In the genomic region with DNA sequence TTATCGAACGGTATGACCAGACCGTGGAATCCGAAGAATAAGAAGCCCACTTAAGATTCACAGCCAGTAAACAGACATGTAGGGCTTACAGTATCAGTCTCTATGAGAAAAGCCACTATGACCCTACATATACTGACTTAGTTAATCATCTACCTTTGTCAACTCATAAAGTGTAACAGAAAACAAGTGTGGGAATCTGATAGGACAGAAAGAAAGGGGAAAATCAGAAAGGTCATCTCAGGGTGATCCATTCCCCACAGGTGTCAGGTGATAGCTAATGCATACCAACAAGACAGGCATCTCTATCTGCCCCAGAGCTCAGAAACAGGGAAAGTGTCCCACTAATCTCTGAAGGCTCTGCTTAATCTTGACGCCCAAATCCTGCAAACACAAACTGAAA, we compare ENCODE assay signal across 27 mouse cellular contexts. TPM values are rescaled to one million over a fixed set of nuclear protein-coding genes. Genes with fewer than 3 reads are reported as not detected.
DNase-seq lines count a peak whose midpoint lies in the region; ATAC-seq and TF ChIP-seq lines count a peak whose summit lies in the region.
"Had no signal": no experiment of that assay in that cellular context is flagged by ENCODE, and none has a peak within 500 bp of the region (broad histone marks: within the 10 kb centered on the region; RNA-seq: fewer than 3 reads in every experiment).

No protein-coding gene starts in this region.

- intact Hi-C loops in left cerebral cortex, adult 2 months (cut with DNase I), result no loop called here
- intact Hi-C loops in left cerebral cortex, postnatal 36 days (cut with DNase I), result loop anchor here (5.0 kb wide), 1 partner anchor 41 kb away; no protein-coding TSS in a partner anchor

- peak overlapping the region; percentile 29; the same call in 1 of the 2 replicates for H3K4me2 ChIP-seq in intestine, embryonic 15.5 days (replicated peaks)
- H3K4me2 ChIP-seq: embryonic facial prominence, embryonic 15.5 days; forebrain, embryonic 12.5 days; hindbrain, embryonic 15.5 days; lung, embryonic 15.5 days; midbrain, embryonic 12.5 days; neural tube, embryonic 13.5 days had no signal

- H3K36me3 ChIP-seq in intestine, embryonic 15.5 days, result no peaks in the 10 kb centered on the region
- H3K36me3 ChIP-seq: embryonic facial prominence, embryonic 15.5 days; forebrain, embryonic 12.5 days; hindbrain, embryonic 15.5 days; lung, embryonic 15.5 days; midbrain, embryonic 12.5 days; neural tube, embryonic 13.5 days had no signal

- peak overlapping the region; percentile 24 for H3K27ac ChIP-seq in left cerebral cortex, adult 2 months
- no peak overlapping the region for H3K27ac ChIP-seq in intestine, embryonic 15.5 days
- H3K27ac ChIP-seq: embryonic facial prominence, embryonic 10.5 days; embryonic facial prominence, embryonic 15.5 days; forebrain, embryonic 12.5 days; hindbrain, embryonic 10.5 days; hindbrain, embryonic 15.5 days; layer of hippocampus, adult 2 months; liver, embryonic 14.5 days; lung, embryonic 15.5 days; midbrain, embryonic 12.5 days; neural tube, embryonic 13.5 days had no signal

- no peaks in the 10 kb centered on the region for H3K9me3 ChIP-seq in intestine, embryonic 15.5 days
- H3K9me3 ChIP-seq: embryonic facial prominence, embryonic 10.5 days; embryonic facial prominence, embryonic 15.5 days; forebrain, embryonic 12.5 days; hindbrain, embryonic 10.5 days; hindbrain, embryonic 15.5 days; lung, embryonic 15.5 days; midbrain, embryonic 12.5 days; neural tube, embryonic 13.5 days had no signal

- H3K4me1 ChIP-seq in intestine, embryonic 15.5 days (replicated peaks), result peaks cover 24% of the 10 kb centered on the region

- DNase-seq in kidney, adult 9 months, result peak; percentile 62
- no peak for DNase-seq in kidney, postnatal 25 days
- DNase-seq in left cerebral cortex, adult 2 months (ENCODE audit: extremely low spot score in 1 of 2, low spot score in 2 of 2), result no peak
- DNase-seq in left cerebral cortex, postnatal 36 days (ENCODE audit: low spot score in 2 of 2), result no peak
- DNase-seq in kidney, postnatal 14 days, result peak; percentile 35
- DNase-seq in urinary bladder, postnatal 10 days (ENCODE audit: low spot score), result no peak
- DNase-seq: adrenal gland, postnatal 25 days; cerebellum, adult 2 months; cerebellum, postnatal 25 days; forebrain, postnatal 0 days; gastrocnemius, postnatal 14 days; heart, postnatal 14 days; left cerebral cortex, postnatal 4 days; lung, postnatal 36 days had no signal

- ATAC-seq in intestine, embryonic 15.5 days, result peak; percentile 58
- ATAC-seq: CD4-positive, CD25-positive, alpha-beta regulatory T cell, adult 4 months; forebrain, postnatal 0 days; inflammation-experienced regulatory T-cells, adult 6 months had no signal

- 69% methylated on average over 5 of the region's 5 CpGs for WGBS in intestine, embryonic 15.5 days

- TF ChIP-seq CTCF in left cerebral cortex, adult 2 months (IDR thresholded peaks at IDR 0.05), result no peak

- H3K27me3 ChIP-seq in intestine, embryonic 15.5 days (replicated peaks), result no peaks in the 10 kb centered on the region
- H3K27me3 ChIP-seq: embryonic facial prominence, embryonic 15.5 days; forebrain, embryonic 12.5 days; hindbrain, embryonic 15.5 days; lung, embryonic 15.5 days; midbrain, embryonic 12.5 days; neural tube, embryonic 13.5 days had no signal

- H3K4me3 ChIP-seq in left cerebral cortex, adult 2 months, result no peak overlapping the region
- no peak overlapping the region for H3K4me3 ChIP-seq in intestine, embryonic 15.5 days (replicated peaks)
- H3K4me3 ChIP-seq: embryonic facial prominence, embryonic 10.5 days; embryonic facial prominence, embryonic 15.5 days; forebrain, embryonic 12.5 days; hindbrain, embryonic 10.5 days; hindbrain, embryonic 15.5 days; layer of hippocampus, adult 2 months; lung, embryonic 15.5 days; midbrain, embryonic 12.5 days; neural tube, embryonic 13.5 days had no signal

- no peak overlapping the region for H3K9ac ChIP-seq in intestine, embryonic 15.5 days
- H3K9ac ChIP-seq: embryonic facial prominence, embryonic 15.5 days; forebrain, embryonic 12.5 days; forebrain, postnatal 0 days; hindbrain, embryonic 15.5 days; liver, embryonic 14.5 days; lung, embryonic 15.5 days; midbrain, embryonic 12.5 days; neural tube, embryonic 13.5 days had no signal

RNA-seq across cellular contexts. Expression of a gene that starts 4.5 kb away (rescaled TPM):
- total RNA-seq in left cerebral cortex, adult 2 months (2021), result 10 to 100 TPM; 55.2 to 61.6 TPM
- 10 to 100 TPM; 59.5 to 60.0 TPM for total RNA-seq in left cerebral cortex, postnatal 36 days (2021)
- 15.8 and 17.3 TPM in 2 replicates for polyA plus RNA-seq in intestine, embryonic 15.5 days (2015; fragmentation: Nextera tagmentation; extraction: Ambion mirVana)

Comparison
In these comparisons a context has a peak if more than half of its experiments do, and no peak if none do; other contexts are left out.
1. DNase-seq: peak in kidney, adult 9 months (single experiment) and kidney, postnatal 14 days (single experiment); none in kidney, postnatal 25 days (0 of 2), left cerebral cortex, adult 2 months (0 of 2), left cerebral cortex, postnatal 36 days (0 of 2) and urinary bladder, postnatal 10 days (single experiment).